Mouse (Mus musculus) CH12F3 (cell line): ENCODE results near the gene Tfcp2.
"Not testable (repeated sequence)": the region's sequence is repeated elsewhere in the genome, so short reads cannot be mapped to it uniquely, and the experiment has no call there.

ENCODE experiments used
- in situ Hi-C: fragments of 300-500 bp; cut with MboI; formaldehyde crosslinking; loops from 2 replicates; pipeline ENCODE4 v1.14.3; 2020; ENCODE audit warnings: low sequenced_read_pairs

Tfcp2 gene

DNA sequence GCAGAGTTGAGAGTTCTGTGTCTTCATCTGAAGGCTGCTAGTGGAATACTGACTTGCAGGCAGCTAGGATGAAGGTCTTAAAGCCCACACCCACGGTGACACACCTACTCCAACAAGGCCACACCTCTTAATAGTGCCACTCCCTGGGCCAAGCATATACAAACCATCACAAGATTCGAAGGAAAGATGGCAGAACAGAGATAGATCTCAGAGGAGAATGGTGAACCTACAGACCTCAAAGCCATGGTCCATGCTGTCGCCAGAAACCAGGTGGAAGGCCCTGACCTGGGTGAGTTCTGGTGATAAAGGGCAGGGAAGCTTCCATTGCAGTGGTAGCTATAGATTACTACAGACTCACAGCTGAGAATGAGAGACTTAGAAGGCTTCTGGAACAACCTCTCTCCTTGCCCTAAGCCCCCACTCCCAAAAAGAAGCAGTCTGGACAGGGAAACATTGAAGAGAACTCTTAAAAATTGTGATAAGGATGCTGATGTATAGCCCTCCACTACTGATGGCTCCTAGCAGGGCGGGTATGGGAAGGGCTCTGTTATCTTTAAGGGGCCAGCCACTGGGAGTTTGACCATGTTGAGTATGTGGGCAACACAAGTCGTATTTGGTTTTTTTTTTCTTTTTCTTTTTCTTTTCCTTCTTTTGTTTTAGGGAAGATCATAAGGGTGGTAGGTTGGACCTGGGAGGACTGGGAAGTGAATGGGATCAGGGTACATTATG, 6.1 kb upstream of the Tfcp2 start:
- in situ Hi-C loops, result no loop called here

DNA sequence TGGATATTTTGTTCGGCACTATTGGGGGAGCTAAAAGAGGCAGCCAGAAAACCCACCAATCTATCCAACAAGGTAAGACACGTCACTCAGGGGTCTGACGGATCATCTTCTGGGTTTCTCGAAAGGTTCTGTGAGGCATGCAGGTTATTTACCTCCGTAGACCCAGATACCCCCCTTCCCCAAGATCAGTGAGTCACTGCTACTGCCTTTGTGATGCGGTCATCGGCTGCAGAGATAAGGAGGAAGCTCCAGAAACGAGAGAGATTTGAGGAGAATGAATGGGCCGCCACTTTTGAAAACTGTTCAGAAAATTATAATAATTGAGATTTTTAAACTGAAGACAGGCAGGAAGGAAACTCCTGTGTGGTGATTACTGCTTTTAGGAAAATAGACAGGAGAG, 4.6 kb upstream of the Tfcp2 start:
- in situ Hi-C loops, result no loop called here

- in situ Hi-C loops, result no loop called here
These were observed 4.2 kb upstream of the Tfcp2 start for GRCm38 (mm10) chr15:100555965-100556364.

DNA sequence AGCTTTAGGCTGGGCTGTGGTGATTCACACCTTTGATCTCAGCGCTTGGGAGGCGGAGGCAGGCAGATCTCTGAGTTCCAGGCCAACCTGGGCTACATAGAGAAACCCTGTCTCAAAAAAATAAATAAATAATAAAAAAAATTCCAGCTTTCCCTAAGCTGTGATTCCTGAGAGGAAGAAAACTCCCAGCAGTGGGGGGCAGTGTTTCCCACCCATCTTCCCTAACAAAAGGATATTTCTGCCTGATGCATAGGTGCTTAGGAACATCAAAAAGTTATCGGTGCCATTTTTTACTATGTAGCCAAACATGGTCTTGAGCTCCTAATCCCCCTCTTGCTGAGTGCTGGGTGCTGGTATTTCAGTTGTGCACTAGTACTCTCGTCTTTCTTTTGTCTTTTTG, 1.5 kb downstream of the Tfcp2 start:
- in situ Hi-C loops, result no loop called here

- in situ Hi-C loops, result loop anchor here (25.0 kb wide), 1 partner anchor 144 kb away; the partner anchor contains the start of gene Cela1
These were observed 8.2 kb downstream of the Tfcp2 start for GRCm38 (mm10) chr15:100543651-100544030.

- in situ Hi-C loops, result loop anchor here (25.0 kb wide), 1 partner anchor 144 kb away; the partner anchor contains the start of gene Cela1
These were observed 8.7 kb downstream of the Tfcp2 start for GRCm38 (mm10) chr15:100542876-100543650.

- in situ Hi-C loops, result loop anchor here (25.0 kb wide), 1 partner anchor 146 kb away; the partner anchor contains the start of gene Cela1
These were observed 10.4 kb downstream of the Tfcp2 start for GRCm38 (mm10) chr15:100541426-100541825.

GRCm38 (mm10) chr15:100541001-100541400, 10.8 kb downstream of the Tfcp2 start:
- in situ Hi-C loops, result loop anchor here (25.0 kb wide), 1 partner anchor 146 kb away; the partner anchor contains the start of gene Cela1

GRCm38 (mm10) chr15:100539411-100539810, 12.4 kb downstream of the Tfcp2 start:
- in situ Hi-C loops, result loop anchor here (25.0 kb wide), 1 partner anchor 148 kb away; the partner anchor contains the start of gene Cela1

DNA sequence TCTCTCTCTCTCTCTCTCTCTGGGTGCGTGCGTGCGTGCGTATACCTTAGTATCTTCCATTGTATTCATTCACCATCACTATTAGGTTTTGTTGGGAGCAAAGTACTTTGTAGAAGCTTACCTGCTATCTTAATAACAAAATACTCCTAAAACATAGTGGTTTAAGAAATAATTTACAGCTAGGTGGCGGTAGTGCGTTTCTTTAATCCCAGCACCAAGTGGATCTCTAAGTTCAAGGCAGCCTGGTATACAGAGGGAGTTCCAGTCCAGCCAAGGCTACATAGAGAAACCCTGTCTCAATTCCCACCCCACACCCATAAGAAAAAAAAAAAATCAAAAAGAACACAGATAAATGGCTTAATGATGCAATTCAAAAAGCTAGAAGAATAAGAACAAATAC, 13.9 kb downstream of the Tfcp2 start:
- in situ Hi-C loops, result loop anchor here (25.0 kb wide), 1 partner anchor 149 kb away; the partner anchor contains the start of gene Cela1

- in situ Hi-C loops, result loop anchor here (25.0 kb wide), 1 partner anchor 159 kb away; the partner anchor contains the start of gene Cela1
These were observed 23.9 kb downstream of the Tfcp2 start for GRCm38 (mm10) chr15:100527900-100528299.

- in situ Hi-C loops, result loop anchor here (25.0 kb wide), 1 partner anchor 162 kb away; the partner anchor contains the start of gene Cela1
These were observed 26.4 kb downstream of the Tfcp2 start for GRCm38 (mm10) chr15:100525405-100525804.

DNA sequence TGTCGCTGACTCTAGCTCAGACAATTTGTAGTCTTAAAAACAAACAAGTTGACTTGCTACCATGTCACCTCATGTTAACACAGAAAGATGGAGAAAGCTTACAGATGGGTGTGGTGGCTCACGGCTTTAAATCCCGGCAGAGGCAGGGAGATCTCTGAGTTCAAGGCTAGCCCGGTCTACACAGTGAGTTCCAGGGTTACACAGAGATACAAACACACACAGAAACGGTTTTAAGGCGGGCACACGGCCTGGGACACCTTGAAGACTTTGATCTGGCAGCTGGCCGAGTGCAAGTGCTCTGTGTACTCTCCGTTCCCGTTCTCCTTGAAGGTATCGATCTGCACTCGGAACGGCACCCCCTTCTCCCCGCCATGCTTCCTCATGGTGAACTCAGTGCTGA, 31.5 kb downstream of the Tfcp2 start:
- in situ Hi-C loops, result no loop called here

- in situ Hi-C loops, result no loop called here
These were observed 36.7 kb downstream of the Tfcp2 start for GRCm38 (mm10) chr15:100515121-100515520.

GRCm38 (mm10) chr15:100513387-100513786, 38.4 kb downstream of the Tfcp2 start:
- in situ Hi-C loops, result no loop called here

GRCm38 (mm10) chr15:100510072-100510471, 41.7 kb downstream of the Tfcp2 start:
- in situ Hi-C loops, result no loop called here

DNA sequence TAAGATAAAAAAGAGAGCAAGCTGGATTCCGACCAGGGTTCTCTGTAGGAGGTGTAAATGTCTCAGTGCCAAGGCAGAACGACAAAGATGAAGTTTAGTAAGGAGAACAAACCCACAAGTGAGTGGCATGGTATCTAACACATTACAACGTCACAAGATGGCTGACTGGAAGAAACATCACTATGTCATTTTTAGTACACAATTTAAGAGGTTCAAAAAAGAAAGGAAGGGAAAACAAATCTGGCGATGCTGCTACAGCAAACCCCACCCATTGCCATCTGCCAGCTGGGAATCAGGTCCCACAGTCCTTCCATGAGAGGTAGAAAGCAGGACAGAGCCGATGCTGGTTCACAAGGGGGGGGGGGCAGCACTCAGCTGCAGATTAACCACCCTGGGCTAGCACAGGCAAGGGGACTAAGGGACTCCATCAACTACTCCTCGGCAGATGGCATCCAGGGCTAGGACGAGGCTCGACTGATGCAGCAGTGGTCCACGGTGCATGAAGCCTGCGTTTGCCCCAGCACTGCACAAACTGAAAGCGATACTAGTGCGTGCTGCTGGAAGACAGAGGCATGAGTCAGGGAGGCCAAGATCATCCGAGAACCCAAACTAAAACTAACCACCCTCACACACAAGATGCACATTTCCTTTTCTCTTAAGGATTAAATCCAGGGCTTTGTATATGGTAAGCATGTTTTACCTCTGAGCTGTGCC, 43.2 kb downstream of the Tfcp2 start:
- in situ Hi-C loops, result no loop called here

- in situ Hi-C loops, result not testable (repeated sequence)
These were observed 52.3 kb downstream of the Tfcp2 start for GRCm38 (mm10) chr15:100499506-100499905.

DNA sequence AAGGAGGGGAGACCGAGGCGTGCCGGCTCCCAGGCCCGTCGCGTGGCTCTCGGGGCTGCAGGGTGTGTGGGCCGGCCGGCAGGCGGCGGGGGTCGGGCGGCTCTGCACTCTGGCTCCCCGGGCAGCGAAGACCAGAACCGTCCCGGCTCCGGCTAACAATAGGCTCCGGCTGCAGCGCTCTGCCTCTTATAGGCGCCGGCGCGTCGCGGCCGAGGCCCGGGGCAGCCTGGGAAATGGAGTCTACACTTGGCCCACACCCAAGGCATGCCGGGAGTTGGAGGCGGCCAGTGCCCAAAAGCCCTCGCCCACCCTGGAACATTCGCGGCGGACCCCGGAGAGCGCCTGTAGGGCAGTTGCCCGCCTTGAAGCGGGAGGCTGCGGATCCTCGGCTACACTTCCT, 56.7 kb downstream of the Tfcp2 start, which contains the start of gene Csrnp2:
Csrnp2 (minus strand) TSS at position 387 of the 400 bp plus-strand sequence.
- in situ Hi-C loops, result no loop called here

- in situ Hi-C loops, result no loop called here
These were observed 57.2 kb downstream of the Tfcp2 start for GRCm38 (mm10) chr15:100494647-100495046.

- in situ Hi-C loops, result no loop called here
These were observed 59.8 kb downstream of the Tfcp2 start for GRCm38 (mm10) chr15:100491966-100492365.
